Mouse (Mus musculus) stomach, postnatal 0 days (tissue): ENCODE measurements at regions not wholly inside any gene's neighbourhood (a gene's known extent, or its start where the extent isn't known, plus 50 kb on each side); places are given as distances from the start of the nearest gene placed in this dataset.
"Not testable (repeated sequence)": the region's sequence is repeated elsewhere in the genome, so short reads cannot be mapped to it uniquely, and the experiment has no call there.

Experiments
- ATAC-seq: fragments of 200-750 bp; cut with Nextera tagmentation; 2 replicates; pipeline ENCODE4 v1.8.0; 2017; ENCODE audit not compliant: low FRiP score, low TSS enrichment
- DNase-seq: peaks from one replicate; pipeline ENCODE4 v3.0.0-alpha.2; 2016; ENCODE audit warnings: low spot score
- H3K27ac ChIP-seq: fragments of 300-500 bp; sonication (generic); replicated peaks from 2 replicates; pipeline ENCODE4 v1.5.1; 2014; ENCODE audit warnings: mild to moderate bottlenecking, control low read depth
- H3K27me3 ChIP-seq: fragments of 300-500 bp; sonication (generic); 2 replicates; pipeline ENCODE4 v1.6.1; 2014; ENCODE audit warnings: low read length; ENCODE audit not compliant: control insufficient read depth, insufficient read depth
- H3K36me3 ChIP-seq: fragments of 300-500 bp; sonication (generic); 2 replicates; pipeline ENCODE4 v1.6.1; 2014; ENCODE audit warnings: low read length, mixed read lengths; ENCODE audit not compliant: control insufficient read depth, insufficient read depth
- H3K4me1 ChIP-seq: fragments of 300-500 bp; sonication (generic); replicated peaks from 2 replicates; pipeline ENCODE4 v1.6.1; 2014; ENCODE audit warnings: antibody characterized with exemption; ENCODE audit not compliant: control insufficient read depth, insufficient read depth
- H3K4me2 ChIP-seq: fragments of 300-500 bp; sonication (generic); replicated peaks from 2 replicates; pipeline ENCODE4 v1.6.1; 2014; ENCODE audit warnings: low read depth, mild to moderate bottlenecking, control low read depth, moderate library complexity
- H3K4me3 ChIP-seq: fragments of 300-500 bp; sonication (generic); 2 replicates; pipeline ENCODE4 v1.5.1; 2014; ENCODE audit warnings: low read depth, low read length, control low read depth
- H3K9ac ChIP-seq: fragments of 300-500 bp; sonication (generic); 2 replicates; pipeline ENCODE4 v1.6.1; 2014; ENCODE audit warnings: mild to moderate bottlenecking, low read length, control low read depth, mixed read lengths
- H3K9me3 ChIP-seq: fragments of 300-500 bp; sonication (generic); 2 replicates; pipeline ENCODE4 v1.6.1; 2016; ENCODE audit warnings: low read length; ENCODE audit not compliant: control insufficient read depth
- CTCF ChIP-seq: IDR thresholded peaks from 2 replicates; pipeline ENCODE4 v1.5.1; 2016; ENCODE audit warnings: antibody characterized with exemption, low read depth, mild to moderate bottlenecking, moderate library complexity
- EP300 ChIP-seq: optimal IDR thresholded peaks from 2 replicates; pipeline ENCODE3; 2016; ENCODE audit warnings: antibody characterized with exemption
- WGBS: fragments of 180-500 bp; shearing (Covaris S2); extraction: QIAGEN DNeasy Blood & Tissue Kit; methylation state at CpG from one replicate; pipeline ENCODE4 v1.1.7; 2014; 5-methylcytosine and 5-hydroxymethylcytosine counted together

DNA sequence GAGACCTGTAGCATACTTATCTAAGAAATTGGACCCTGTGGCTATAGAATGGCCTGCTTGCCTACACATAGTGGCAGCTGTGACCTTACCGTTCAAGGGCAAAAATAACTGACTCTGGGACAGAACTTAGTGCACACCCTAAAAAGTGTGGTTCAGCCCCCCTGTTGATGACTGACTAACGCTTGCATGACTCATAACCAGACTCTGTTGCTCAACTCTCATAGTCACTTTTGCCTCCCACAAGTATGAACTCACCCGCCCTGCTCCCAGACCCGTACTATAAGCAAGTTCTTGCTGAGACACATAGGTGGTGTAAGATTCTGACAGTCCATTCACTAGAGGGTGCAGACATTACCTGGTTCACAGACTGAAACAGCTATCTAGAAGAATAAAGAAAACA, 424.3 kb upstream of the Cntn5 start:
- H3K36me3 ChIP-seq, result no peaks in the 10 kb centered on the region
- DNase-seq, result no peak
- 64% methylated on average over 4 of the region's 4 CpGs for WGBS

DNA sequence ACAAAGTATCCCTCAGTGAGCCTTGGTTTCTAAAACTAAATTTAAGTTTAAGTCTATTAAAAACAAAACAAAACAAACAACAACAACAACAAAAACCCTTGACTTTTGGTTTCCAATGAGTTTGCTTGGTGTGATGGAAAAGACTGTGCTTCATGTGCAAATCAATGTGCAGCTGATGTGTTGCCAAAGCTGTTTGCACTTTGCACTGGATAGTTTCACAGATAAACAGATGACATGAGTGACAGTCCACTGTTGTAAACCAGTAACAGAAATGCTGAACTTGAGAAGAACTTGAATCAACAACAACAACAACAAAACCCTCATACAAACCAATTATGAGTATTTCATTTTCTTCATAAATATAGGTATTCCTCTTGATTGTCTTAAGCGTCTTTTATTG, 412.6 kb upstream of the Cntn5 start:
- ATAC-seq (no peak), DNase-seq (no peak)
- TF ChIP-seq EP300 (no peak), CTCF (no peak)
- H3K4me3 ChIP-seq, result no peak overlapping the region
- H3K9ac ChIP-seq, result no peak overlapping the region
- 92% methylated on average over 1 of the region's 1 CpGs for WGBS
- no peaks in the 10 kb centered on the region for H3K27me3 ChIP-seq
- H3K9me3 ChIP-seq, result no peaks in the 10 kb centered on the region
- H3K36me3 ChIP-seq, result no peaks in the 10 kb centered on the region
- no peaks in the 10 kb centered on the region for H3K4me1 ChIP-seq
- H3K4me2 ChIP-seq, result no peak overlapping the region
- H3K27ac ChIP-seq, result no peak overlapping the region

More for the DNA sequence above, 424.3 kb upstream of the Cntn5 start:
- Histone ChIP-seq H3K9ac (no peak overlapping the region), H3K4me3 (no peak overlapping the region), H3K4me2 (no peak overlapping the region), H3K27me3 (no peaks in the 10 kb centered on the region), H3K4me1 (no peaks in the 10 kb centered on the region), H3K9me3 (no peaks in the 10 kb centered on the region), H3K27ac (no peak overlapping the region)
- no peak for TF ChIP-seq EP300
- peak; percentile 53; the same call in 1 of the 2 replicates for ATAC-seq

DNA sequence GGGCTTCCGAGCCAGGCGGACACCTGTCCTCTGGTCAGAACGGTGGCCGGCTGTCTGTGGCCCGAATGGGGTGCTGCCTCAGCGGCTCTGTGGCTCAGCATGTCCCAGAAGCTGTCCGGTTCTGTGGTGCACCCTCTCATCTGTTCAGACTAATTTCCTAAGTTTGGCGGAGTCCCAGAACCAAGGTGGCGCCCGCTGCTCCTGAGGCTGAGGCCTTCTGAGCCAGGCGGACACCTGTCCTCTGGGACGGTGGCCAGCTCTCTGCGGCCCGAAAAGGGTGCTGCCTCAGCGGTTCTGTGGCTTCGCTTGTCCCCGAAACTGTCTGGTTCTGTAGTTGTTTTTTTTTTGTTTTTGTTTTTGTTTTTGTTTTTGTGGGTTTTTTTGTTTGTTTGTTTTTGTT, 392.5 kb upstream of the Cntn5 start:
- H3K9ac ChIP-seq, H3K27ac ChIP-seq, H3K27me3 ChIP-seq, H3K36me3 ChIP-seq, DNase-seq, H3K4me3 ChIP-seq, ATAC-seq, H3K4me1 ChIP-seq, H3K9me3 ChIP-seq, H3K4me2 ChIP-seq: not testable (repeated sequence)
- WGBS, result 92% methylated on average over 17 of the region's 17 CpGs

DNA sequence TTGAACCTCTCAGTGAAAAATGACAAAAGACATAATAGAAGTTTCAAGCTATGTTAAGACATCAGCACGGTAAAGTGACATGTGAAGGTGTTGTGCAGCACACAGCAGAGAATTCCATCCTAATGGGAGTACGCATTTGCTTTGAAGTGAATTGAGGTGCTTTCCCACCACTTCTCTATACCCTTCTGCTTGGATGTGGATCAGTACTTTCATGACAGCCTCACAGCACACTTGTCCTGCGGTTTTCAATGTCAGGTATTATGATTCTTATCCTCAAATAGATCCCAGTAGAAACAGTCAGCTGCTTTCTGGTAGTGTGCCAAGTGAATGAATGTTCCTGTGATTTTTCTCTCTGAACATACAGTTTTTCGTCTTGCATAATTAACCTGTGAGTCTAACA, 380.6 kb upstream of the Cntn5 start:
- WGBS, result 61% methylated on average over 4 of the region's 4 CpGs
- DNase-seq (no peak), ATAC-seq (no peak)
- no peak overlapping the region for H3K9ac ChIP-seq
- no peaks in the 10 kb centered on the region for H3K9me3 ChIP-seq
- H3K27me3 ChIP-seq, result no peaks in the 10 kb centered on the region
- TF ChIP-seq CTCF (no peak), EP300 (no peak)
- no peak overlapping the region for H3K27ac ChIP-seq
- H3K4me2 ChIP-seq, result no peak overlapping the region
- H3K4me3 ChIP-seq, result no peak overlapping the region
- H3K36me3 ChIP-seq, result no peaks in the 10 kb centered on the region
- H3K4me1 ChIP-seq, result no peaks in the 10 kb centered on the region

DNA sequence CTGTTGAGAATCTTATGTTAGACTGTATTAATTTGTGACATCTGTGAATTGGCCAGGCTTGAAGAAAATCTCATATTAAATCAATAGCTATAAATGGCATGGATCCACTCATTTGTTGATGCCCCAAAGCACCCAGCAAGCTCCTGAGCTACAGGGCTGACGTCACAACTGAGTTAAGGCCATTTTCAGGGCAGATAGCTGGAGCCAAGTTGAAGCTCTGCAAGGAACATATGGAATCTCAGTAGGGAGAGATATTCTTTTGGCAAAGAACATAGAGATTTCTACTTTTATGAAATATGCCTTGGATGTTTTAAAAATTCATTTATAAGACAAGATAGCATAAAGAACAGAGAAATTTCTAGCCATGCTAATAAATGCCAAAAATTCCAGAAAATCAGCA, 380.0 kb upstream of the Cntn5 start:
- Histone ChIP-seq H3K36me3 (no peaks in the 10 kb centered on the region), H3K4me3 (no peak overlapping the region), H3K9ac (no peak overlapping the region), H3K27me3 (no peaks in the 10 kb centered on the region), H3K4me2 (no peak overlapping the region), H3K9me3 (no peaks in the 10 kb centered on the region), H3K4me1 (no peaks in the 10 kb centered on the region), H3K27ac (no peak overlapping the region)
- DNase-seq, result no peak
- TF ChIP-seq CTCF (no peak), EP300 (no peak)
- no peak for ATAC-seq
- 64% methylated on average over 1 of the region's 1 CpGs for WGBS

DNA sequence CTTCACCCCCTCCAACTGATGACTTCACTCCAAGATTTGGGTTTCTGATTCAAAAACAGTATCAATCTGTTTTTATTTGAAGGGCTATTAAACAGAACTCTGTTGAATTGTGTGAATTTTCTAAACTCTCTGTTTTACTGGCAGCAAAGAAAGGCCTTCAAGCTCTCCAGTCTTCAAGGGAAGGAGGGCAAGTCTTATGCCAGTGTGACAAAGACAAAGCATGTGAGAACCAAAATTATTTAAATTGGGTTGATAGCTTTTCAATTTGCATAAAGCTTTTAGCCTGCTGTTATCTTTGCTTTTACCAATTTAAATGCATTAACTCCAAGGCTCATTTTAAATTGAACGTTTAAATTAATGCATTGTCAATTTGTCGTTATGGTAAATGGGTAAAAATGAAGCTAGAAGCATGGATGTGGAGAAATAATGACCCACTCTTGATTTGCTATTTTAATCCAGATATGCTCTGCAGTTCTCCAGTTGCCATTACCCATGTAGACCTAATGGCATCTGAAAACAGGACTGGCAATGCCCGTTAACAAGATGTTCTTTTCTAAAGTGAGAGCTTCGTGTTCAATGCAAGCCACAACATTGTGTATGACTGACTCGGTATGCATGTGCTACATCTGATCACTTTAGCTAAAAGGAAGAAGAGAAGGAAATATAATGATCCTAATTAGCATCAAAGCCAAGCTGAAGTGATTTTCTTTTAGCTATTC, 375.0 kb upstream of the Cntn5 start:
- Histone ChIP-seq H3K9me3 (no peaks in the 10 kb centered on the region), H3K27ac (no peak overlapping the region), H3K36me3 (no peaks in the 10 kb centered on the region), H3K27me3 (no peaks in the 10 kb centered on the region), H3K4me1 (no peaks in the 10 kb centered on the region), H3K4me2 (no peak overlapping the region), H3K9ac (no peak overlapping the region), H3K4me3 (no peak overlapping the region)
- DNase-seq (no peak), ATAC-seq (no peak)
- no peak for TF ChIP-seq CTCF
- TF ChIP-seq EP300, result no peak
- WGBS, result 81% methylated on average over 5 of the region's 5 CpGs
